Mouse (Mus musculus): Measurements from ENCODE around the gene Prkg1.

Prkg1 gene

GRCm38 (mm10) chr19:31764801-31765340, at the start of gene Prkg1:
Gene Prkg1 (minus strand): TSS chr19:31765033.
- DNase-seq, result peak; percentile 37

DNA sequence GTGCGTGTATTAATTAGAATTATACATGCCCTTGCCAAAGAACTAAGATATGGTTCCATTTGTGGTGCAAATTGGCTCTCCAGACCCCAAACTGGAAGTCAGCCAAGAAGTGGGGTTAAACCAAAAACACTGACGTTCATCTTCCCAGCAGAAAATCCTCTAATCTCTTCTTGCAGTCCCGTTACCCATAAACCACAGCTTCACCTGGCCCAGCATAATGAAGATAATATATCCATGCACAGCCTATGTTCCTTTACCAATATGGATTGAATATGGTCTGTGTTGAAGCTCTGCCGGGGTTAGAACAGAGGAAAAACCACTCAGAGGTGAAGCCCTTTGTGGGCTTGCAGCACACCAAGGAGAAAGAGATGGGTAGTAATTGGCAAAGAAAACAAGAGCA, 48.3 kb upstream of the Prkg1 start:
- DNase-seq, result no peak

DNA sequence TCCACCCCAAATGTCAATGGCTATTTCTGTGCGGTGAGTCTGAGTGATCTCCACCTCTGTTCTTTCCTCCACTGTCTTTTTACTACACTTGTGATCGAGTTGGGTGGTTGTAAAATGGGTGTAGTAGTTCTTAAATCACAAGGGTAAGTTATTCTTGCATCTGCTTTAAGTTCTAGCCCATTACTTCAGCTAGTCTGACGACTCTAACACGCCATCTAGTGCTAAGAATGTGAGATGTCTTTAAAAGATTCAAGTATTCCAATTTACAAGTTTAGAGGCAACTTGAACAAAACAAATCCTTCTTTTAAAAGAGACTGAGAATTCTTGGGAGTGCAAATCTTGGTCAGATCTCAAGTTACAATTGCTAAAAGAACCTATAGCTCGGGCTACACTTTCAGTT, 46.5 kb upstream of the Prkg1 start:
- DNase-seq, result no peak

- DNase-seq, result no peak
Measured at GRCm38 (mm10) chr19:31805391-31805790, 40.6 kb upstream of the Prkg1 start.

- no peak for DNase-seq
Measured at GRCm38 (mm10) chr19:31795485-31796046, 30.7 kb upstream of the Prkg1 start.

DNA sequence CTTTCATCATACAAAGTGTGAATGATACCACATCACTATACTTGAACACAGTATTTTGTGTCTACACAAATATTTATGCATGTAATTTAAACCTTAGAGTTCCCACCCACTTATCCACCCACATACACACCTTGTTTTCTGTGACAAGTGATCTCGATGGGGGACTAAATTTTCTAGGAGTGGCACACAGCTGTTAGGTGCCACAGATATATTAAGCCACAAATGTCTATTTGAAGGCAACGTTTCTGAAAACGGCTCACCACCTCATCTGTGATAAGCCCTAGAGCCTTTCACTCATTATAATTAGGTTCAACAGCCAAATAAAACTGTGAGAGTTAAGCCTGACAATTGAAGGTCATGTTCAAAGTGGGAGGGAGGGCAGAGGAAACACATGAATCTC, 26.9 kb upstream of the Prkg1 start:
- no peak for DNase-seq

DNA sequence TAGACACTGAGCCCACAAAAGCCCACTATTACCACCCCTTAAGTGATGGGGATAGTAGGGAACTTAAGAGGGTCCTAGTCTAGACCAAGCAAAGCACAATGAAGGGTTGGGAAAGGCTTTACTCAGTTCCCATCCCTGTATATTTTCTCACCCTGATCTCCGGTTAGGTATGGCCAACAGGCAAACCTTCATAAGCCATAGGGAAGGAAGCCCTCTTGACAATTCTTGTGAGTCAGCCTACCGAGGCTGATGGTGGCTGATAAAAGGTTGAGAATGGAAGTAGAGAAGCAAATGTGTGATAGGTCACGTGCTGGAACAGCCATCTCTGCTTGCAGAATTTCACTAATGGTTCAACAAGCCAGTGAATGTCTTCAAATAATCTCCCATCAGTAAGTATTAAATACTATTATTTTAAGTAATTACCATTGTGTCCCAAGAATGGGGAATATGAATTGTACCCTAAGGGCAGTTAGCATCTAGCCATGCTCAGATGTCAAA, 16.7 kb upstream of the Prkg1 start:
- no peak for DNase-seq

GRCm38 (mm10) chr19:31781077-31781476, 16.2 kb upstream of the Prkg1 start:
- DNase-seq, result no peak

- DNase-seq, result no peak
Measured at GRCm38 (mm10) chr19:31780222-31780621, 15.4 kb upstream of the Prkg1 start.

DNA sequence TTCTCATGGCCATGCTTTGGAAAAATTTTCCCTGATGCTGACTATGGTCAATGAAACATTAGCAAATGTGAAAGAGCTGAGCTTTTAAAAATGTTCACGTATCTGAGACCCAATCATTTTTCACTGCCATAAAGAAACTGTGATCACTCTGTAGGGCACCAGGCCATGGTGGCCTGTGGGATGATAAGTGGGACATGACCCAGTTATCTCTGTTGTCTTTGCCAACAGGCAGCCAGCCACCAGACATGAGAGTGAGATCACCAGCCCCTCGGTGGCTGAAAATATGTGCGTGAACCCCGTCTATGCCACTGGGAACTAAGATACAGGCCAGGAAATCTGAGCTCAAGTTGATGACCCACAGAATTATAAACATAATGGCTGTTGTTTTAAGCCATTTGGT, 14.2 kb upstream of the Prkg1 start:
- no peak for DNase-seq

DNA sequence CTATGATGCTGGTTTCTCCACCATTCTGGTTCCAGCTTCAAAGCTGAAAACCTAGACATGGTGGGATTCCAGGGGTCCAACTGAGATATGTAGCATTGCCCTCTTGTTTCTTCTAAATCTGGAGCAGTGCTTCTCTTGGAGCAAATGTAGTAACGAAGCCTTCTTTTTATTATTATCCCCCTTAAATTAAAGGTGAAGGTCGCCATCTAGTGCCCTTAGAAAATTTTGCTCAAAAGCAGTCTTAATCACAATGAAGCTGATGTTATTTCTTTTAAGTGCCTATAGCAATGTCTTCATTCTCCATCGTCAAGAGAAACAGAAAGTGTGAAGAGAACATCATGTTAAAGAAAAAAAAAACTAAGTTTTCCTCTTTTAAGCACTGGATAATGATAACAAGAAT, 2.2 kb upstream of the Prkg1 start:
- DNase-seq, result no peak

DNA sequence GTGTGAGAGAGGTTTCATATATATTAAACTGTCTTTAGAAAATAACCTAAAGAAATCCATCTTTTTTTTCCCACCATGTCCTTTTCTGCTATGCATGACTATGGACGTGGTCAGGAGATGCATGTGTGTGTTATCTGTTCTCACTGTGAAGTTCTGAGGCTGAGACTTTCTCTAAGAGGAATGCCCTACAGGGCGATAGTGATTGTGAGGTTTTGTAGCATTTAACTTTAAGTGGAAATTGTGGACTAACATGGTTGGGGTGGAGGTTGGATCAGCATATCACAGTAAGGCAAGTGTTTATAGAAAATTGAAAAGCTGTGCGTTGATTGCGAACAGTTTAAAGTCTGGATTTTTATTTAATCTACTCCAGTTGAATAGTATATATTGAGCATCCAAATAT, 618 bp upstream of the Prkg1 start:
- DNase-seq, result no peak

GRCm38 (mm10) chr19:31763951-31764800, 657 bp downstream of the Prkg1 start:
- peak; percentile 70 for DNase-seq

DNA sequence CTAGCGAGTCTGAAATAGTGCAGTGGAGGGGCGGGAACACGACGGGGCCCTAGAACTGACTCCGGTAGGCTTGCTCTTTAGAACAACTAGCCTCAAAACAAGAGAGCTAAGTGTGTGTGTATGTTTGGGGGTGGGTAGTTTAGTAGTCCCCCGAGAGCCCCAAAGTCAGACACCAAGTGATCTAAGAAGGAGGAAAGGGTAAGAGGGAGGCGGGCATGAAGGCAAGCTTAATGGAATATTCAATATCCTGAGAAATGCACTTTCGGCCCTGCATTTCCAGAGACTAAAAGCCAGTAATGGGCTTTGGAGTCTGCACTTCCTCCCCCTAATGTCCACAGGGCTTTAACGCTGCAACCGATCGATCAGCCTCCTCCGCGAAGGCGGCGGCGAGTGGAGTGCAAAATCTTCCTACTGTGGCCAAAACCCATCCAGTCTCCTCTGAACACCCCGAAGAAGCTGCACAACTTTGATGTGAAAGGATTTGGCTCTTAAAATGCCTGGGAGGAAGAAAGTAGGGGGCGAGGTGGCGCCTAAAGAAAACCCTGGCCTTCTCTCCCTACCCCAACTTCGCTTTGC, 1.5 kb downstream of the Prkg1 start:
- DNase-seq, result no peak

DNA sequence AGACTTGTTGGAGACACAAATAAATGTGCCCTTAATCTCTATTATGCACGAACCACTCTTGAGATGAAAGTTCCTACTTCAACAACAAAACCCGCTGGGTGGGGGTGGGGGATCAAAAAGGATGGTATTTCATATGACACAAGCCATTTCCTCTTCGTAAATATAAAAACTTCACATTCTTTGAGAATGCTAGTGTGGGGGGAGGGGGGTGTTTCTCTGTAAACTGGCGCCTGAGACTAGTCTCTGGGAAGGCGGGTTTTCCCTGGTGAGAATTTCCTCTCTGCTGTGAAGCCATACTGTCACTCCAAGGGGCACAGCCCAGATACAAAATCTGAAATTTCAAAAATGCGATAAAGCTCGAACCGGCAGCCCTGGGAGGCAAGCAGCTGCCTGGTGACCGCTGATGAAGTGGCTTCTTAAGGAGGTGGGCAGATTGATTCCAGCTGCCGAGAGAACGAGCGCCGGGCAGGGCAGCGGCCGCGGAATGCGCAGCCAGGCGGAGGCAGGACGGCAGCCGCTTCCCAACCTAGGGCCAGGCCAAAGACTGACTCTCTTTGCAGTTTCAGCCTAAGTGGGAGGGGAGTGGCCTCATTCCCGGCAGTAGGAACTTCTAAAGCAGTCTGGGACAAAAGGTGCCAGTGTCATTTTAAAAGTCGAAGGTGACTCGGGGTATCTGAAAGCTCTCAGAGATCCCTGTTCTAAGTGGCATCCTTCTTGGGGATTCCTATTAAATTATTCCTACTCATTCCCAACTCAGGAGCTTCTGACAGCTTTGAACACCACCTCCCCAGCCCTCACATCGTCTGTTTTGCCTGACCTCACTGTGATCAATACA, 2.2 kb downstream of the Prkg1 start:
- DNase-seq, result peak; percentile 77

DNA sequence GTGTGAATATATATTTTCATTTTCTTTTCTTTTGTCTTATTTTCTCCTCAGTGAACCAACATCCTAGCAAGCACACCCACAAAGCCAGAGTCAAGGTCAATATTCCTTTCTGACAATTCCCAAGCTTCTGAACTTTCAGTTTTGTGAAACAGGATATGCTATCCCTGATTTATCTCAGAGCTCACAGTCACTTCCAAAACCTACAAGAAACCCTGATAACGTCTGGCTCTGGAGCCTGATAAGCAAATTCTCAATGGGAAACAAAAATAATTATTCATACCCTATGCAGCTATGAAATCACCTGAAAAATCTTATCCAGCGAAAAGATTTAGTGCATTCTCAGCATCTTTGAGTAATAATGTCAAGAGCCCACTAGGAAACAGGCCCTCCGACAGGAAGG, 5.0 kb downstream of the Prkg1 start:
- no peak for DNase-seq

GRCm38 (mm10) chr19:31755929-31756792, 8.7 kb downstream of the Prkg1 start:
- peak; percentile 80 for DNase-seq

DNA sequence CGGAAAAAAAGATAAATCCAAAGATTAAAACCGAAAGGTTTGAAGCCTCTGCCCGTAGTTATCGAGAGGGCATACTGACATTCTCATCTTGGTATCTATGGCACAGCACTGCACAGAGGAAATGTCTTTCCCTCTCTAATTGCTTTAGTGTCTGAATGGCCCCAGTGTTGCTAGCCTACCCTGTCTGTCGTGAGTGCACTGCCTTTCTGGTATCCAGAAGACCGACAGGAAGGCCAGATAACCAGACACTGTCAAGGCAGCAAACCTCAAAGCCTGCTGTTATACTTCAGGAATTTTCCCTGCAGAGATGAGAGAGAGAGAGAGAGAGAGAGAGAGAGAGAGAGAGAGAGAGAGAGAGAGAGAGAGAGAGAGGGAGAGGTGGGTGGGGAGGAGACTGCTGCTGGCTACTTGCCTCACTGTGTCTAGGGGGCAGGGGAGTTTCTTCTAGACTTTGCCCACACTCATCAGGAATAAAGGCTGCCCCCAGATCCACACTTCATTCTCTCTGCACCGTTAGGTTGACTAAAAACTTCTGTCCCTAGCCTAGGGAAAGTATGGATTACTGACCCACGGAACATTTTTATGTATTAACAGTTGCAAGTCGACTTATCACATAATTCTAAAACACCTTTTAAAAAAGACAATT, 10.1 kb downstream of the Prkg1 start:
- DNase-seq, result no peak

DNA sequence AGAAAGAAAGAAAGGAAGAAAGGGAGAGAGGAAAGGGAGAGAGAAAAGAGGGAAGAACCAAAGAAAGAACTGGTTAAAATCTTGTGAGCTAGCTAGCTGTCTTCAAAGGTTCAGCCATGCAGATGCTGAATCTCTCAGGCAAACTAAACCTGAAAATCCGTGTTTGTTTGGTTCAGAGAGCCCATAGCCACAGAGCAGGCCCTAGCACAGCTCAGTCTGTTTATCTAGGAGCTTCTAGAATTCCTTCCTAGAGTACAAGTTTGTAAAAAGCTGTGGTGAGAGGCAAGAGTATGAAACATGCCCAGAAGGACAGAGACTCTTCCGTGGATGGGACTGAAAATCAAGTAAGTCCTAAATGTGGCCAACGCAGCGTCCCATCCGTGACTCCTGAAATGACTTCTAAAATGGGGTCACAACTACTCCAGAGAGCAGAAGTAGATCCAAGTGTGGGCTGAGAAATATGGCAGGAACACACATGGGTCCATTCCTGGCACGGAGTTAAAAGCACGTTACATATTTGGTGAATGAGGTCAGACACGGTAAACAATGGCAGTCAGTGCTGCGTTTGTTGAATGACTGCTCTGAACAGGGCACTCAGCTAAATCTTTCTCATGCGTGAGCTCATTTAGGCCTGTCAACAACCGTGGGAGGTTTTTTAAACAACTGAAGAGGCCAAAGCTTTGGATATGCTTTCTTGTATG, 13.7 kb downstream of the Prkg1 start:
- DNase-seq, result peak; percentile 31

DNA sequence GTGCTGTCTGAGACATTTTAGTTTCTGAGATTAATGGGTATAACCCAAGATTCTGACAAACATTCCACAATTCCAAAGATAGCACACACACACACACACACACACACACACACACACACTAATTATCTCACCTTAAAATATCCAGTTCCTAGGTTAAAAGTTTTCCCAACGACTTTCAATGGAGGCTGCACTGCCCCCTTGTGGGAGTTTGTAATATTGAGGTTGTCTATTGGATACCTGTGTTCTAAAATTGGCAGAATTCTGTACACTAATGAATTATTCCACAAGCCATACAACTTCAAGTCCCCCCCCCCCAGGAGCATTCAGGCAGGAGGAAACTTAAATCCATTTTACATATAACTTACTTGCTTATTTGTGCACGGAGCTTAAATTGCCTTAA, 18.2 kb downstream of the Prkg1 start:
- peak; percentile 73 for DNase-seq

Data from lung, postnatal 14 days (tissue).